Mouse (Mus musculus) retina, postnatal 1 day (tissue): ENCODE data around the gene Hfe2.

Source experiments
- DNase-seq: peaks from one replicate; pipeline ENCODE4 v3.0.0-alpha.2; 2012

Hfe2 gene

GRCm38 (mm10) chr3:96559398-96559910, 34.5 kb downstream of the Hfe2 start:
- DNase-seq: no peak

GRCm38 (mm10) chr3:96559911-96560850, 35.2 kb downstream of the Hfe2 start:
- DNase-seq: no peak

- no peak for DNase-seq
These were observed 36.1 kb downstream of the Hfe2 start for GRCm38 (mm10) chr3:96560881-96561668.

GRCm38 (mm10) chr3:96561946-96562681, 37.1 kb downstream of the Hfe2 start:
- no peak for DNase-seq

- DNase-seq: no peak
These were observed 38.3 kb downstream of the Hfe2 start for GRCm38 (mm10) chr3:96563267-96563666.

GRCm38 (mm10) chr3:96563911-96564632, 39.1 kb downstream of the Hfe2 start:
- no peak for DNase-seq

GRCm38 (mm10) chr3:96564633-96565032, 39.7 kb downstream of the Hfe2 start:
- DNase-seq: no peak

- DNase-seq: no peak
These were observed 40.1 kb downstream of the Hfe2 start for GRCm38 (mm10) chr3:96565105-96565504.

- no peak for DNase-seq
These were observed 41.9 kb downstream of the Hfe2 start for GRCm38 (mm10) chr3:96566661-96567450.

- no peak for DNase-seq
These were observed 43.6 kb downstream of the Hfe2 start for GRCm38 (mm10) chr3:96568605-96569004.

GRCm38 (mm10) chr3:96569506-96569905, 44.5 kb downstream of the Hfe2 start:
- DNase-seq: no peak

- DNase-seq: peak; percentile 43
These were observed 45.1 kb downstream of the Hfe2 start for GRCm38 (mm10) chr3:96569966-96570605.

GRCm38 (mm10) chr3:96570643-96571042, 45.7 kb downstream of the Hfe2 start:
- no peak for DNase-seq

GRCm38 (mm10) chr3:96571336-96571735, 46.4 kb downstream of the Hfe2 start:
- no peak for DNase-seq

GRCm38 (mm10) chr3:96571896-96572698, 47.1 kb downstream of the Hfe2 start:
- DNase-seq: no peak

GRCm38 (mm10) chr3:96573611-96574511, 48.9 kb downstream of the Hfe2 start:
- DNase-seq: no peak

- no peak for DNase-seq
These were observed 50.5 kb downstream of the Hfe2 start for GRCm38 (mm10) chr3:96575272-96575984.

GRCm38 (mm10) chr3:96576005-96576658, 51.2 kb downstream of the Hfe2 start:
- no peak for DNase-seq
